Comparison of ENCODE assay signal across 7 mouse cellular contexts in genomic region chr12:111039771-111040530, GRCm38 (mm10). TPM values are rescaled to one million over a fixed set of nuclear protein-coding genes. Genes with fewer than 3 reads are reported as not detected.
DNase-seq lines count a peak whose midpoint lies in the region; ATAC-seq and TF ChIP-seq lines count a peak whose summit lies in the region.

No protein-coding gene starts in this region.

- intact Hi-C loops in gastrocnemius, postnatal 14 days (cut with DNase I; ENCODE audit: low total_unique reads), result no loop called here

- peaks cover 5% of the 10 kb centered on the region; the same call in 1 of the 2 replicates for H3K36me3 ChIP-seq in intestine, embryonic 16.5 days (ENCODE audit: control insufficient read depth, insufficient read depth, low read length)
- no peaks in the 10 kb centered on the region for H3K36me3 ChIP-seq in liver, adult 2 months (ENCODE audit: control insufficient read depth, insufficient read depth, low read length)
- H3K36me3 ChIP-seq in stomach, embryonic 15.5 days, result peaks cover 7% of the 10 kb centered on the region; the same call in 1 of the 2 replicates

- peaks cover 22% of the 10 kb centered on the region for H3K4me1 ChIP-seq in intestine, embryonic 16.5 days (ENCODE audit: control insufficient read depth, insufficient read depth, low read length)
- H3K4me1 ChIP-seq in liver, adult 2 months (ENCODE audit: control insufficient read depth, insufficient read depth, low read length), result peaks cover 9% of the 10 kb centered on the region
- peaks cover 18% of the 10 kb centered on the region for H3K4me1 ChIP-seq in stomach, embryonic 15.5 days

- DNase-seq in ZHBTc4 (ENCODE audit: low read depth, low spot score), result peak; percentile 69
- DNase-seq in cerebellum, adult 9-11 months, result peak; percentile 60
- DNase-seq in gastrocnemius, postnatal 14 days, result peak; percentile 55
- no peak for DNase-seq in liver, adult 2 months (ENCODE audit: extremely low read depth, low read depth, low spot score)
- peak; percentile 6 to 9 for DNase-seq in natural killer cell, adult 2 months (ENCODE audit: low spot score in 2 of 2)

- TF ChIP-seq POLR2A in liver, adult 2 months (IDR thresholded peaks at IDR 0.05; ENCODE audit: extremely low read depth, insufficient read depth, low read length), result no peak

- H3K27me3 ChIP-seq in intestine, embryonic 16.5 days (replicated peaks; ENCODE audit: control insufficient read depth, insufficient read depth, low read length), result no peaks in the 10 kb centered on the region
- no peaks in the 10 kb centered on the region for H3K27me3 ChIP-seq in liver, adult 2 months (ENCODE audit: control insufficient read depth, insufficient read depth, low read length)
- H3K27me3 ChIP-seq in stomach, embryonic 15.5 days (replicated peaks), result no peaks in the 10 kb centered on the region

- ATAC-seq in intestine, embryonic 16.5 days, result peak; percentile 2; the same call in 1 of the 2 replicates
- ATAC-seq in stomach, embryonic 15.5 days (ENCODE audit: insufficient read depth, low FRiP score, low read depth), result no peak

- H3K4me2 ChIP-seq in intestine, embryonic 16.5 days (ENCODE audit: low read depth, low read length), result peak overlapping the region; percentile 83
- H3K4me2 ChIP-seq in stomach, embryonic 15.5 days, result peak overlapping the region; percentile 92

- no peaks in the 10 kb centered on the region for H3K9me3 ChIP-seq in intestine, embryonic 16.5 days (ENCODE audit: control insufficient read depth, low read length)
- H3K9me3 ChIP-seq in stomach, embryonic 15.5 days, result no peaks in the 10 kb centered on the region

- WGBS in intestine, embryonic 16.5 days, result under 1% methylated on average over 65 of the region's 65 CpGs
- under 1% methylated on average over 65 of the region's 65 CpGs for WGBS in liver, adult 2 months
- WGBS in stomach, embryonic 15.5 days, result under 1% methylated on average over 63 of the region's 65 CpGs

- H3K79me2 ChIP-seq in liver, adult 2 months (ENCODE audit: control insufficient read depth, insufficient read depth, low read length), result peaks cover 20% of the 10 kb centered on the region; the same call in 1 of the 2 replicates

- H3K9ac ChIP-seq in intestine, embryonic 16.5 days (ENCODE audit: low read depth, low read length), result peak overlapping the region; percentile 99
- H3K9ac ChIP-seq in liver, adult 2 months (ENCODE audit: low read depth, low read length), result peak overlapping the region; percentile 99
- peak overlapping the region; percentile 98 for H3K9ac ChIP-seq in stomach, embryonic 15.5 days

- peak; percentile 14; the same call in 1 of the 2 replicates for TF ChIP-seq CTCF in liver, adult 2 months (IDR thresholded peaks at IDR 0.05; ENCODE audit: low read depth, low read length)

- H3K27ac ChIP-seq in intestine, embryonic 16.5 days (ENCODE audit: low read length), result peak overlapping the region; percentile 99
- H3K27ac ChIP-seq in liver, adult 2 months (replicated peaks; ENCODE audit: insufficient read depth, low read depth, low read length), result peak overlapping the region; percentile 43
- peak overlapping the region; percentile 99 for H3K27ac ChIP-seq in stomach, embryonic 15.5 days

- H3K4me3 ChIP-seq in intestine, embryonic 16.5 days (ENCODE audit: low read length), result peak overlapping the region; percentile 98
- peak overlapping the region; percentile 74 for H3K4me3 ChIP-seq in liver, adult 2 months (ENCODE audit: insufficient read depth, low read depth, low read length)
- H3K4me3 ChIP-seq in stomach, embryonic 15.5 days (replicated peaks), result peak overlapping the region; percentile 95

RNA-seq across cellular contexts. Expression of gene Rcor1, which starts 0.8 kb away (rescaled TPM):
- 10 to 100 TPM; 11.5 to 12.7 TPM for total RNA-seq in gastrocnemius, postnatal 14 days (2021)
- 6.9 and 7.9 TPM in 2 replicates for polyA plus RNA-seq in intestine, embryonic 16.5 days (2015; fragmentation: Nextera tagmentation; extraction: Ambion mirVana)
- 4.4 and 5.9 TPM in 2 replicates for total RNA-seq in liver, adult 2 months (2014; rRNA removed)
- polyA plus RNA-seq in liver, adult 2 months (2012; rRNA removed), result 3.4 and 5.3 TPM in 2 replicates
- polyA plus RNA-seq in stomach, embryonic 15.5 days (2015; fragmentation: Nextera tagmentation; extraction: Ambion mirVana), result 11.6 and 12.3 TPM in 2 replicates

Comparison
In these comparisons a context has a peak if more than half of its experiments do, and no peak if none do; other contexts are left out.
1. H3K27ac ChIP-seq: peak in every context shown above with its lines; median percentile 99 in intestine, embryonic 16.5 days; 99 in stomach, embryonic 15.5 days; 43 in liver, adult 2 months.